Mouse (Mus musculus) small intestine, adult 2 months (tissue): ENCODE results near the gene Fau.

ENCODE experiments used
- CTCF ChIP-seq: fragments of 200-500 bp; IDR thresholded peaks from 2 replicates; pipeline ENCODE4 v1.5.1; 2012; ENCODE audit warnings: low read depth, mild to moderate bottlenecking, control low read depth, inconsistent platforms, low read length, moderate library complexity, mixed read lengths; ENCODE audit not compliant: insufficient replicate concordance, insufficient read length; ENCODE audit errors: extremely low read depth
- POLR2A ChIP-seq: fragments of 200-500 bp; IDR thresholded peaks from 2 replicates; pipeline ENCODE4 v1.6.1; 2012; ENCODE audit warnings: low read depth, mild to moderate bottlenecking, control low read depth, inconsistent platforms, low read length, moderate library complexity

- TF ChIP-seq POLR2A (no peak), CTCF (no peak)
These were observed 24.5 kb downstream of the Fau start, which contains the start of gene Gm28374 for GRCm38 (mm10) chr19:6082156-6082555.
